Mouse (Mus musculus): ENCODE measurements around the gene Jmjd1c.

The Jmjd1c gene

DNA sequence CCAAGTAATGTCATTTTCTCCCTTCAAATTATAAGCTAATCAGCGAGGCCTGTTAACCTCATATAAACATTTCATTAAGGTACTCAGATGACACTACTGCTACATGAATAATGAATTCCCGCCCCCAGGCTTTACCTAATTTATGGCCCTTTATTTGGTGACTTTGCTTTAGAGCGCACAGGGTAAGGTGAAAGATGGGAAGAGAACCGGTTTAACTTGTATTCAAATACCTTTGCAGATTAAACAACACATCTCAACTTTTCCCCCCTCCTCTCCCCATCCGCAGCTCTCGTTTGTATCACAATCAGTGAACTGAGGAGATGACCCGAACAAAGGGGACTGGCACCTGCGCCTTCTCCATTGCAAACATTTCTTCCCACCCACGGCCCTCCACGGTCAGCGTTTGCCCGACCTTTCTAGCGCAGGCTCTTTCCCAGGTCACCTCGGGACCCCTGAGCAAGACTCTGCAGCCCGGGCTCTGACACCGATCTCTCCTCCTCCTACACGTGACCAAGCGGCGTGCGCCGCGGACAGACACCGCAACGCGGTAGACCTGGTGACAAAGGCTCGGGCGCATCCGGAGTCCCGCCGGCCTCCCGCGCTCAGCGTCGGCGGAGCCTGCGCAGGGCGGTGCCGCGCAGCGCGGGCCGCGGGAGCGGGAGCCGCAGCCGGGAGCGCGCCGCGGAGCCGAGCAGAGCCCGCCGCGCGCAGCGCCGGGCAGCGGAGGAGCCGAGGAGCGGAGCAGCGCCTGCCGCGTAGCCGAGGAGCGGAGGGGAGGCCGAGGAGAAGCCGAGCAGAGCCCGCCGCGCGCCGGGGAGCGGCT lies at the start of gene Jmjd1c:
Gene Jmjd1c (plus strand): TSS at position 328 of the 823 bp plus-strand sequence.
- peak; percentile 82 for DNase-seq

DNA sequence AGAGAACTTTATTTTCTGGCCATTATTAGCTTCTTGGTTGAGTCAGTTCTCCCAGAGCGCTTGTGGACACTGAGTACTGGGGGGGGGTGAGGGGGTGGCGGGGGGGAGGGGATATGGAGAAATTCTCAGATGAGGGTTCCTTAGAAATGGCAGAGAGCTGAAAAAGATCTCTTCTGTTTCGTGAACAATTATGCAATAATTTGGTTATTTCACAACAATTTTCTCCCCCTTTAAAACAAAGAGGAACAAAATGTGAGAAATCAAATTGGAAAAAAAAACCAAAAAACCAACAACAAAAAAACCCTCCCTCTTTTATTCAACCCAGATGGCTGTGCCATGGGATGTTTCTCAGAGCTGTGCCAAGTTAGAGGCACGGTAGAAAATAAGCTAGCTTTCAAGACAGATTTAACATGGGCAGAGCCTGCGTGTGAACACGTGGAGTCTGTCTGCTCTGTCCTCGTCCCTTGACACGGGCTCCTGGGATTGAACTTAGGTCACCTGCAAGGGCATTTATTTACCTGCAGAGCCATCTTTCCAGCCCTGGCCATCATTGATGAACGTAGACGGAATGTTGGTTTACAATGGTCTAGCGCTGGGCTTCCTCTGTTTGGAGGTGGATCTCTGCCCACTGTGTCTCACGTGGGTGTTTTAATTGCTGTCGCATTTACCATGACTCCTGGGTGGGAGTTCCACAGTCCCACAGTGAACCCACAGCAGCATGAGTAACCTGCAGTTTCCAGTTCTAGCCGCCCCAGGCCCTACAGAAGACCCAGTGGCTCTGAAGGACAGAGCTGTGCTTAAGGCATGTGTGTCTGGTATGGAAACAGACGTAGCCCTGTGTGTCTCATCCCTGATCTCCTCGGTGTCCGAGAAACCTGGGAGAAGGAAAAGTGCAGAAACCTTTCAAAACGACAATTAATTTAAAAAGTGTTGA lies 47.9 kb upstream of the Jmjd1c start:
- no peak for DNase-seq

DNA sequence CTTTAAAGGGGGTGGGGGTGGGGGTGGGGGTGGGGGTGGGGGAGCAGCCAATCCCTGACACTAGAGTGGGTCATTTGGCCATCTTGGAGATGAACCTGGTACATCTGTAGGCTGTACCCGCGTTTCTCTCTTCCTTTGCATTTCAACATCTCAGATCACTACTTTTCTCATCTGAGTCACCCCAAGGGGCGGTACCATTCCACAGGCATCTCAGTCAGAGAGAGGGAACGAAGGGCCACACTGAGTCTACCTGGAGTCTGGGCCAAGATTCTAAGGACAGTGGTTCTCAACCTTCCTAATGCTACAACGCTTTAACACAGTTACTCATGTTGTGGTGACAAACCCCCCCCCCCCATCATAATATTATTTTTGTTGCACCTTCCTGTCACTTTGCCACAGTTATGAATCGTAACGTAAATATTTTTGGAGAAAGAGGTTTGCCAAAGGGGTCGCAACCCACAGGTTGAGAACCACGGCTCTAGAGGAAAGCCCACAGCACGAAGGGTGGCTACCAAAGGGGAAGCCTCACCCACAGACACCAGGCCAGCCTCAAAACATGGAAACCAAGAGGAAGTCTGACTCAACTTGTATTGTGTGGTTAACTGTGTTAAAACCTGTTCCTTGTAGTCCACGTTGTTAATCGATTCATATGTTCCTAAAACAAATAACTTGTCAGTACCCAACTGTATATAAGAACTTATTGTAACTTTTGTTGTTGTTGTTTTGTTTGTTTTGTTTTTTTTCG lies 46.9 kb upstream of the Jmjd1c start:
- no peak for DNase-seq

DNA sequence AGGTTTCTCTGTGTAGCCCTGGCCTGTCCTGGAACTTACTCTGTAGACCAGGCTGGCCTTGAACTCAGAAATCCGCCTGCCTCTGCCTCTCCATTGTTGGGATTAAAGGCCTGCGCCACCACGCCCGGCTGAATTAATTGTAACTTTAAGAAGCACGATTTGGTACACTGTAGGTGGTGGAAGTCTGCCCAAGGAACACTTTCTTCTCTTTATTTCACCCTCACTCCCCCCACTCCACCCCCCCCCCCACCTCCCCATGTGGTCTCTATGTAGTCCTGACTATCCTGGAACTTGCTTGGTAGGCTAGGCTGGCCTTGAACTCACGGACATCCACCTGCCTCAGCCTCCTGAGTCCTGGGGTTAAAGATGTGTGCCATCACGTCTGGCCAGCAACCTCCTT lies 46.3 kb upstream of the Jmjd1c start:
- no peak for DNase-seq

DNA sequence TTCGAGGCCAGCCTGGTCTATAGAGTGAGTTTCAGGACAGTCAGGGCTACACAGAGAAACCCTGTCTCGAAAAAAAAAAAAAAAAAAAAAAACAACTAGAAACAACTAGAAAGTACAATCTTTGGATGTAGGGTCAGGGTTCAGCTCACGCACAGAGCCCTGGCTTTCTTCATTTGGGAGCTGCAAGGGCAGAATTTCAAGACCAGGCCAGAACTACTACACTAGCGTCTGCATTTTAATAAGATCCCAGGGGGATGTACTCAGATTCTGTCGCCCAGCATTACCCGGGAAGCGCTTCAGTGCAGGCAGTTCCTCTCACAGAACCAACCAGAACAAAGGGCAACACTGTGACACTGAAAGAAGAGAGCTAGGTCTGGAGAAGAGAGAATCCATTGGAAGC lies 45.2 kb upstream of the Jmjd1c start:
- DNase-seq, result no peak

DNA sequence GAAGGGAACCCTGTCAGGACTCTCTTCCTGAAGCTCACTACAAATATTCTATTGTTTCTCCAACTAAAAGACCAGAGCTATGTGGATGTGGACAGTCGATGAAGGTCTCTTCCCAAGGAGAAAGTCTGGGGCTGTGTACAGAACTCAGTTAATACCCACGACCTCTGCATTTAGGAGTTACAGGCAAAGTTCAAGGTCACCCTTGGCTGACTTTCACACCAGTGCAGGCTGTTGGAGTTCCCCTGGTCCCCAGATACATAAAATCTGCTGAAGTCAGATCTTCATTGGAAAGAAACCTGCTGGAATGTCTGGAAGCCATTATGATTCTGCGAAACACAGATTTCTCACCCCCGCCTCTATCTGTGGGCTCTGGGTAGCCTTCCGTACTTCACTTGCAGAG lies 44.5 kb upstream of the Jmjd1c start:
- no peak for DNase-seq

DNA sequence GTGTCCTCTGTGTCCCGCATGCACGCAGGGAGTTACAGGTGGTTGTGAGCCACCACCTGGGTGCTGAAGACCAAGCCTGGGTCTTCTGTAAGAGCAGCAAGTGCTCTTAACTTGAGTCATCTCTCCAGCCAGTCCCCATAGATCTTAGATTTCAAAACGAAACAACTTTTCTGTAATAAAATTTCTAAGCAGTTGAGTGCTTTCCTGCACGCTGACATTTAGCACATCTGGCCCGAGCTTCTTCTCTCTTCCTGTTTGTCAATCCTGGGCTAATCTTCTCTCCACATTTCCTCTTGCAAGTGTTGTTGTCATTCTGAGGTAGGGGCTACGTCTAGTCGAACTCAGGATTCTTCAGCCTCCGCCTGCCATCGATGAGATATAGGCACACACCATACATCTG lies 43.5 kb upstream of the Jmjd1c start:
- no peak for DNase-seq

DNA sequence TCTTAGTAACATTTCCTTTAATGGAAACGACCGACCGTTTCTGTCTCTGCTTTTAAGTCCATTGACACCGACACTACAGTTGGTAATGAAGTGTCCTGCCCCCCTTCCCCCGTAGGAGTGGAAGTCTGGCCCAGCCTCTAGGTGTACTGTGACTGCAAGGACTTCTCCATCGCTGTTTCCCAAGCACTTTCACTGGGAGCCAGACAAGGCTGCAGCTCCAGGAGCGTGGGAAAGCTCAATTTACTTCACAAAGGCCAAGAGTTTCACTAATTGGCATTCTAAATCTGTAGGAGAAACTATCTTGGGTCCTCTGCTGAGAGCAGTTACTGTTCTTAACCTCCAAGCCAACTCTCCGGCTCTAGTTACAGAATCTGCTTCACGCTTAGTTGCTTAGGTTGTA lies 42.5 kb upstream of the Jmjd1c start:
- no peak for DNase-seq

DNA sequence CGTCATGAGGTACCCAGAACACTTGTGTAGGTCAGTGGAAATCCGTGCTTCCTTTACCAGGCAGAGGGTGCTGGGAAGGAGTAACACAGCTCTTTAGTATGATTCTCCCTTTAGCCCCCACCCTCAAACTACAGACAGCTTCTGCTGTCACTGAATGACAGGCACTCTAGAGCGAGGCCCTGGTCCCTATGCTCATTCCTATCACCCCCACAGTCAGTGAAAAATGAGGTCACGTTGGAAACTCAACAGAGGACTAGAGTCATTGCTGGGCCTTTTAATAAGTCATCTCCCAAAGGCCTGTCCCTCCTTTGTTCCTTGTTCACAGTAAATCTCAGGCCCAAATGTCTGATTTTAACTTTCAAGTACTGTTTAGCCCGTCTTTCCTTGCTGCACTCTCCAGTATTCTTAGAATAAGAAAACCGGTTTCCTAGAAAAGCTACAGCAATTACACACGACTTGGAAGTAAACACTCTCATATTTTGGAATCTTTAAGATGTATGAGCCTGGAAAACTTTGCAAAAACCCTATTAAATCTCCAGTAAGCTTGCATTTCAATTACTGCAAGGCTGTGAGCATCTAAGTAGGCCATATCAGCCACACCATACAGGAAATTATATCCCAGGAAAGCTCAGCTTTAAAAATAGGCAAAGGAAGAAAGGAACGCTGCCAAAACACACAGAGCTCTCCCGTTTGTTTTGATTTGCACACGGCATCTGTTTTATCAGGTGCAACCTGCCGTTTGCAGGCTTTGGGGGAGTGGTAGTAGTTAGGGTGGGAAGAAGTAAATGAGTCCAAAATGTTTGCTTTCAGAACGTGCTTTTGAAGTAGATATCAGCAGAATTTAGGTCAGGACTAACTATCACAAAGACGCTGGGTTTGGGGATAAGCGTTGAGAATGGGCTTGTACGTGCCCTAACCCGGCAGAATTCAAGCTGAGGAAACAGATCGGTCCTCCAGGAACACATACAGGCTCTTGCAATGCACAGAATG lies 39.8 kb upstream of the Jmjd1c start:
- no peak for DNase-seq

DNA sequence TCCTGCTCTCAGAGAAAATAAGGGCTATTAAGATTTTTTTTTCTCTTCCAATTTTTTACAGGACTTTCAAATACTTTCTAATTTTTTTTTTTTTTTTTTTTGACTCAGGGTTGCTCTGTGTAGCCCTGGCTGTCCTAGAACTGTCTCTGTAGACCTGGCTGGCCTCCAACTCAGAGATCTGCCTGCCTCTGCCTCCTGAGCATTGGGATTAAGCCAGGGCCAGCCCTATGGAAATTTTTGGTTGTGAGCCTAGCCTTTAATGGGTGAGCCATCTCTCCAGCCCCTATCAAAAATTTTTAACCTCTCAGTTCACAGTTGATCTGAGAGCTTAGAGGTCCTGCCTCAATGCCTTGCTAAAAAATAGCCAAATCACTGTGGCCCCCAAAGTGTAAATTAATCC lies 38.7 kb upstream of the Jmjd1c start:
- DNase-seq, result no peak

DNA sequence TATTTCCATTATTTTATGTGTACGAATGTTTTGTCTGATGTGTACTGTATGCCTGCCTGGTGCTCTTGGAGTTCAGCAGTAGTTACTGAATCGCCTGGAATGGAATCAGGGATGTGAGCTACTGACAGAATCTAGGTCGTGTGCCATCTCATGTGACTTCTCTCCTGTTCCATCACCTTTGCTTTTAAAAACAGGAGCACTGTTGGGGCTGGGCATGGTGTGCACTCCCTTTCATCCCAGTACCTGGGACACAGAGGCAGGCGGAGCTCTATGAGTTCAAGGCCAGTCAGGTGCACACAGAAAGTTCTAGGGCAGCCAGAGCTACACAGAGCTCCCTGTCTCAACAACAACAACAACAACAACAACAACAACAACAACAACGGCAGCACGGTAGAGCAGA lies 38.2 kb upstream of the Jmjd1c start:
- no peak for DNase-seq

DNA sequence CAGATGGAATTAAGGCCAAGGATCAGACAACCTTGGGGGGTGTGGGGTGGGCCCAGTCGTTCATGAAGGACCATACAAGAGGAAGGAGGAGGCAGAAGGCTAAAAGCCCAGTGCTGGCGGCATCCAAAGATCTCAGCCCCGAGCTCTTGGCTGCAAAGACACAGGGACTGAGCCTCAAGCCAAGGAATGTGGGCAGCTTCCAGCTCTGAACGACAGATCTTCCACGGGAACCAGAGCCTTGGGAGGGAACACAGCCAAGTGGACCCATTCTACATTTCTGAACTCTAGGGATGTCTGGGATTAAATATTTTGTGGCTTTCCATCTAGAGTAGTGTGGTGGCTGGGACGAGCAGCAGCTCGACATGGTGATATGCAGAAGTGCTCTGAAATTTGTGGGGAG lies 37.6 kb upstream of the Jmjd1c start:
- peak; percentile 70 for DNase-seq

DNA sequence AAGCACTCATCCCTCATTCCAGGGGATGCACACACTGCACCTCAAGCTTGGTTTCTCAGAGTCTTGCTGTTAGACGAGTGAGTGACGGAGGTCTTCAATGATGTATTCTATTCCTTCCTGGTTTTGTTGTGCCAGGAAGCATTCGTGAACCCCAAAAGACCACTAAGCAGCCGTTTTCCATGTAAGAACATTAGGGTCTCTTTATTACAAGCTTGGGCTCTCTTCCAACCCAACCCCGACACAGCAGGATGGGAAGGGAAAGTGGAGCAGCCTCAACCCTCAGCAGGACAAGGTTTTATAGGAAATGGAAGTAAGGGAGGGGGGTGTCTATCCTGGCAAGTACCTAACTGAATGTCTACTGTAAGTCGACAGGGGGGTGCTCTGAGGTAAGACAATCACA lies 37.2 kb upstream of the Jmjd1c start:
- no peak for DNase-seq

DNA sequence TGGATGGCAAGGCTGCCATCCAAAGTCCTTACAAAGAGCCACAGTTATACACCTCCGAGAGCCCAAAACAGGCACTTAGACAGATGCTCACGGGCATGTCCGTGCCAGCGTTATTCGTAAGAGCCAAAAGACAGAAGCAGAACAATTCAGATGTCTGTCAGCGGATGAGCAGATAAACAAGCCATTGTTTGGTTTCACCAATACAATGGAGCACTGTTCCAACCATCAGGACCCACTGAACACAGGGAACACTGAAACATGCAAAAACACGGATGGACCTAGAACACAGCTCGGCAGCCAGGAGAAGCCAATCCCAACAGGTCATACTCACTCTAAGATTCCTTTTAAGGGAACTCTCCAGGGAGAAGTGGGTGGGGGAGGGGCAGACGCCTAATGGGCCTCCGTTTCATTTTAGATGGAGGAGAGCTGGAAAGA lies 34.5 kb upstream of the Jmjd1c start:
- no peak for DNase-seq

DNA sequence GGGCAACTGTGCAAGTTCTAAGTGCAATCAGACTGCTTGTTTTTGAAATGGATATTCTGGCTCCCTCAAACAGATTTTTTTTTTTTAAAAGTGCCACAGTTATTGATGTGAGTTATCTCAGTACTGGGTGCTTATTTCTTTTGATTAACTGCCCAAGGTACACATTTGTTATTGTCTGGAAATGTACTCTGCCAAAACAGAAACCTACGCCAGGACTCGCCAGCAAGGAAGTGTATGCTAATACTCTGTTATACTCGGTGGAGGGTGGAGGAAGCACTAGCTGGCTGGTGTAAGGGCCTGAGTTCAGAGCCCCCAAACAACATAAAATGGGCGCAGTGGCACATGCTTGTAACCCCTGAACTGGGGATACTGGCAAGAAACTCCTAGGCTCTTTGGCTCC lies 34.1 kb upstream of the Jmjd1c start:
- no peak for DNase-seq

DNA sequence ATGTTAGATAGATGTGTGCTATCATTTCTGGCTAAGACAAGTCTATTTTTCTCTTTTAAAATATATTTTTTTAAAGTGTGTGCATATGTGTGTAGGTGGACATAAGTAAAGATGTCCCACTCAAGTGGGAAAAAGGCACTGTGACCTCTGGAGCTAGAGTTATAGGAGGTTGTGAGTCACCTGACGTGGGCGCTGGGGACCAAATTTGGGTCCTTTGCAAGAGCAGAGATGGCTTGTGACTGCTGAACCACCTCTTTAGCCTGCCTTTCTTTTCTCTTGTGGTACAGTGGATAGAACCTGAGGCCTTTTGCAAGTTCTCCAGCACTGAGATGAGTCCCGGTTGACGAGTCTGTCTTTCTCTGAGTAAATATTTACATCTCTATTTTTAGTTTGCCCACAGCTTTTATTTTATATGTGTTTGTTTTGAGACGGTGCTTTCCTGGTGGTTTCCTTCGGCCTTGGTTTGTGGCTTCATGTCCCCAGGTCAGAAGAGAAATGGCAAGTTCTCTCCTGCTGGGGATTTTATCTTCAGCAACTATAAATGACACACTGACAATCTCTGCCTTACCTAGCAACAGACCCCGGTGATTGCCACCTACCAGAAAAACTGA lies 30.5 kb upstream of the Jmjd1c start:
- DNase-seq, result no peak

DNA sequence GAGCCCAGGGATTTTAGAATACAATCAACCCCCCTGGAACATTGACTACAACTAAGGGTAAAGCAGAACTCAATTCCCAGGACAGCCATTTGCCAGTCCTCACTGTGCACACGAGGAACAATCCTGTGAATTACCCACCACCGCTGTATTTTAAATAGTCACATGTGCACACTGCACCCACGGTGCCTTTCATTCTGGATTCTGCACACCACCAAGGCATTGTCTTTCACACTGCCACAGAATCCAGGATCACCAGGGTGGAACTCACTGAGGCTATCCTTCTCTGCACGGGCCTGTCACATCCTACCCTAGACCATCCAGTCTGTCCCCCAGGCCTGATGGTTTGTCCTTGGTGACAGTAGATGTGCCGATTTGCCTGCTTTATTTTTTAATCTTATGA lies 30.0 kb upstream of the Jmjd1c start:
- DNase-seq, result no peak

DNA sequence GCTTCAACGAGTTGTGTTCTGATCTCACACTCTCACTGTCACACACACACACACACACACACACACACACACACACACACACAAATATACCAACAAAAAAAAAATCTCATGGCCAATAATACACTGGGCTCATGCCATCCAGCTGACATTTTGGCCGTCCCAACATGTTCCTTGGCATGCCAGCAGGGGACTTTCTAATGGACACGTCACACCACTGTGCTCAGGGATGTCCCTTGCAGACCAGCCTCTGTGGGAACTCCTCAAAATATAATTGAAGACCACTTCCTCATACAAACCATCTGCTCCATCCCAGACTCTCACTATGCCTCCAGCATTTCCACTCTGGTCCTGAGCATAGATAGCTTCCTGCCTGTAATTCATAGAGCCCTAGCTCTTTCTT lies 29.5 kb upstream of the Jmjd1c start:
- no peak for DNase-seq

DNA sequence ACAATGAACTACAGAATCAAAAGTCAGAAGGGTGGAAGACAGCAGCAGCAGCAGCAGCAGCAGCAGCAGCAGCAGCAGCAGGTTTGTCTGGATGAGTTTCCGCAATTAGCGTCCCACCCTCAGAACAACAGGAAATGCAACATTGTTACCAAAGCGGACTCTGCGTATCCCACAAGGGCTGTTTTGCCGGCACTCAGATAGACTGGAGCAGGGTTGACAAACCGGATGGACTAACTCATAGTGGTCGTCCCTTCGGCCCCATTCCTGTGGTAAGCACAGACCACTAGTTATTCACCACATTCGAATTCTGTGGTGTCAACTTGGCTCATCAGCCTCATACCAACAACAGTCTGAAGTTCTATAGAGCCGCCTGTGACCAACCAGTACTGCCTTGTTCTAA lies 26.9 kb upstream of the Jmjd1c start:
- DNase-seq, result no peak

DNA sequence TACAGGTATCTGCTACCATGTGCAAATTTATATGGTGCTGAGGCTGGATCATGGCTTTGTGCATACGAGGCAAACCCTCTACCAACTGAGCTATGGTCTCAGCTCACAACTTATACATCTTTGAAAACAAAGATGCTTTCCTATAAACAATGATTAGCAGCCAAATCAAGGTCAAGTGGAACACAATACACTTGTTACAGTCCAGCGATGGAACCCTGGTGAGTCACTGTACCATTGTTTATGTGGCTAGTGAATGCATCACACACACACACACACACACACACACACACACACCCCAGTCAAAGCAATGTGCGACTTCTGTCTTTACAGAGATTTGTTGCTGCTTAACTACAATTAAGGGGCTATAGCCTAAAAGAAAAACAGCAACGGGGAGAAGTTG lies 24.5 kb upstream of the Jmjd1c start:
- DNase-seq, result no peak

DNA sequence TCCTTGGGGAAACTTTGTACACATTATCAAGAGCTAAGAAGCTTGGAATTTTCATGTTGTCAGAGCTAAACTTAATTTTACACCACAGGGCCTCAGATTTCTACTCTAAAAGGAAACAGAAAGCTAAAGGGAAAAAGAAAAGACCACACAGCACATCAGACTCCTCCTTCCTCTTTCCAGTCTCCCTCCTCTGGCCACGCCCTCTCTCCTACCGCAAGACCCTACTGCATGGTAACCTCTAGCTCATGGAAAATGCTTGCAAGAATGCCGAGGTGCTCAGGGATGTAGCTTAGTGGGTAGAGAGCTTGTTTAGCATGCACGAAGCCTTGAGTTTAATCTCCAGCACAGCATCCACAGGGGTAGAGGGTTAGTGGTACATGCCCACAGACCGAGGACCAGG lies 24.0 kb upstream of the Jmjd1c start:
- no peak for DNase-seq

DNA sequence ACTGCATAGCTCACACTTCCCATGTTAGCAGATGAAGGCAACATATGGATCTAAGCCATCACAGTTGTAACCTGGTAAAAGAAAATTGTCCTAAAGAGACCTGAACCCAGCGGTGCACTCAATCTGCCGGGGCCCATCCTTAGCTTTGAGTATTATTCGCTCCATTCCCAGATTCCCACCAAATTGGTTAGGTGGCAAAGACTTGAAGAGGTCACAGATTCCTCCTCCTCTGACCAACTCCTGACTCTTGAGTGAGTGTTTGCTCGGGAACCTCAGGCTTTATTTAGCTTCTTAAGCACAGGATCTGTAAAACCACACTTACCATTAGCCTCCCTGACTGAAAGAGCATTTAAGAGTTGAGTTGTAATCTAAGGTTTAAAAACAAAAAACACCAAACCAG lies 23.3 kb upstream of the Jmjd1c start:
- no peak for DNase-seq

All from kidney, adult 18-20 months (tissue).